Mouse (Mus musculus) ES-E14 (cell line): ENCODE results near the gene Tkt. TPM values are rescaled to one million over a fixed set of nuclear protein-coding genes. Genes with fewer than 3 reads are reported as not detected.

Experiments
- DNase-seq: peaks from one replicate; pipeline ENCODE4 v3.0.0-alpha.2; 2013; ENCODE audit warnings: low read depth, low spot score
- H3K27ac ChIP-seq: 2 replicates; pipeline ENCODE4 v1.5.1; 2012; ENCODE audit warnings: low read depth, mild to moderate bottlenecking, low read length, moderate library complexity, mixed read lengths; ENCODE audit not compliant: poor library complexity, insufficient read depth, severe bottlenecking
- H3K36me3 ChIP-seq: 2 replicates; pipeline ENCODE4 v1.6.1; 2012; ENCODE audit warnings: mild to moderate bottlenecking, low read length, moderate library complexity, mixed read lengths; ENCODE audit not compliant: control insufficient read depth, poor library complexity, insufficient read depth, severe bottlenecking
- H3K4me1 ChIP-seq, 2 experiments: fragments of 150-350 bp in 1 of 2; sonication (generic) in 1 of 2; 2 replicates each; pipeline ENCODE4 v1.6.1; 2012; ENCODE audit warnings: low read length in 2 of 2, mild to moderate bottlenecking in 1 of 2, mixed read lengths in 1 of 2; ENCODE audit not compliant: control insufficient read depth in 2 of 2, insufficient read depth in 2 of 2, poor library complexity in 1 of 2
- H3K4me3 ChIP-seq, 2 experiments: fragments of 150-350 bp in 1 of 2; sonication (generic) in 1 of 2; 2 replicates each; pipeline ENCODE4 v1.5.1; 2012; ENCODE audit warnings: low read length in 2 of 2, low read depth in 1 of 2, mild to moderate bottlenecking in 1 of 2, mixed read lengths in 1 of 2; ENCODE audit not compliant: insufficient read depth in 1 of 2, poor library complexity in 1 of 2, severe bottlenecking in 1 of 2
- H3K9ac ChIP-seq: 2 replicates; pipeline ENCODE4 v1.6.1; 2012; ENCODE audit warnings: low read depth, mild to moderate bottlenecking, low read length, mixed read lengths; ENCODE audit not compliant: poor library complexity, insufficient read depth, severe bottlenecking
- H3K9me3 ChIP-seq: fragments of 150-350 bp; sonication (generic); 2 replicates; pipeline ENCODE4 v1.6.1; 2012; ENCODE audit warnings: low read depth, mild to moderate bottlenecking, low read length; ENCODE audit not compliant: control insufficient read depth, insufficient read depth
- CHD2 ChIP-seq: IDR thresholded peaks from 2 replicates; pipeline ENCODE4 v1.6.1; 2014; ENCODE audit warnings: mild to moderate bottlenecking, low read depth, low read length, inconsistent platforms
- HCFC1 ChIP-seq: IDR thresholded peaks from 2 replicates; pipeline ENCODE4 v1.6.1; 2012; ENCODE audit warnings: low read length, inconsistent platforms, borderline replicate concordance; ENCODE audit not compliant: insufficient read depth
- MAFK ChIP-seq: IDR thresholded peaks from 2 replicates; pipeline ENCODE4 v1.6.1; 2014; ENCODE audit warnings: mild to moderate bottlenecking, low read depth, low read length, inconsistent platforms; ENCODE audit not compliant: insufficient read depth
- ZC3H11A ChIP-seq: IDR thresholded peaks from 2 replicates; pipeline ENCODE4 v1.6.1; 2012; ENCODE audit warnings: low read depth, mild to moderate bottlenecking, inconsistent platforms, low read length, borderline replicate concordance
- ZNF384 ChIP-seq: IDR thresholded peaks from 2 replicates; pipeline ENCODE4 v1.6.1; 2012; ENCODE audit warnings: low read depth, low read length, inconsistent platforms
- in situ Hi-C, 2 experiments: fragments of 600-800 bp; cut with MboI; formaldehyde crosslinking; loops; one replicate each; pipeline ENCODE4 v1.15.1; 2025; ENCODE audit warnings: low sequenced_read_pairs in 2 of 2, inconsistent platforms in 1 of 2; ENCODE audit not compliant: unreplicated experiment in 2 of 2
- total RNA-seq: library from RNA; depleted of rRNA; stranded (reverse); fragments of 300-350 nt; gene quantifications from 2 replicates; pipeline ENCODE4 v1.2.3, GENCODE M21; 2012

The Tkt gene
- total RNA-seq, 1 experiment = 740 TPM

GRCm38 (mm10) chr14:30593279-30594091, 45.3 kb downstream of the Tkt start:
- Histone ChIP-seq H3K36me3 (peaks cover 8% of the 10 kb centered on the region; the same call in 1 of the 2 replicates), H3K27ac (no peak overlapping the region), H3K9me3 (no peaks in the 10 kb centered on the region), H3K4me3 (no peak overlapping the region), H3K4me1 (peaks cover 0 to 2% of the 10 kb centered on the region in 2 experiments; a peak in 1 of 4 replicates), H3K9ac (no peak overlapping the region)
- TF ChIP-seq CHD2 (no peak), HCFC1 (no peak), ZC3H11A (no peak), MAFK (no peak), ZNF384 (no peak)
- DNase-seq = no peak
- in situ Hi-C loops = no loop called here

- Histone ChIP-seq H3K4me1 (peaks cover 0 to 2% of the 10 kb centered on the region in 2 experiments; a peak in 1 of 4 replicates), H3K9me3 (no peaks in the 10 kb centered on the region), H3K9ac (no peak overlapping the region), H3K4me3 (no peak overlapping the region), H3K36me3 (peaks cover 14% of the 10 kb centered on the region; the same call in 1 of the 2 replicates), H3K27ac (no peak overlapping the region)
- no peak for DNase-seq
- in situ Hi-C loops = no loop called here
- TF ChIP-seq CHD2 = no peak
- no peak for TF ChIP-seq HCFC1
- no peak for TF ChIP-seq MAFK
- no peak for TF ChIP-seq ZNF384
- no peak for TF ChIP-seq ZC3H11A
These were observed 46.0 kb downstream of the Tkt start for GRCm38 (mm10) chr14:30594092-30594695.

- Histone ChIP-seq H3K9me3 (no peaks in the 10 kb centered on the region), H3K4me3 (no peak overlapping the region), H3K36me3 (peaks cover 19% of the 10 kb centered on the region; the same call in 1 of the 2 replicates), H3K27ac (no peak overlapping the region), H3K4me1 (no peaks in the 10 kb centered on the region; a peak in 1 of 4 replicates), H3K9ac (no peak overlapping the region)
- in situ Hi-C loops = no loop called here
- TF ChIP-seq ZC3H11A (no peak), HCFC1 (no peak)
- no peak for DNase-seq
These were observed 47.6 kb downstream of the Tkt start for GRCm38 (mm10) chr14:30595576-30596313.

GRCm38 (mm10) chr14:30596407-30596806, 48.2 kb downstream of the Tkt start:
- Histone ChIP-seq H3K27ac (no peak overlapping the region), H3K9me3 (no peaks in the 10 kb centered on the region), H3K36me3 (peaks cover 24% of the 10 kb centered on the region; the same call in 1 of the 2 replicates), H3K4me1 (no peaks in the 10 kb centered on the region; a peak in 1 of 4 replicates), H3K4me3 (no peak overlapping the region), H3K9ac (no peak overlapping the region)
- in situ Hi-C loops = no loop called here
- TF ChIP-seq ZNF384 (no peak), ZC3H11A (no peak), MAFK (no peak), CHD2 (no peak), HCFC1 (no peak)
- no peak for DNase-seq
